Mouse (Mus musculus) R1 (cell line): ENCODE measurements around the gene Cd36.

Experiments
- DNase-seq: peaks from one replicate; pipeline ENCODE4 v3.0.0-alpha.2; 2018; ENCODE audit warnings: low read depth, low spot score

Gene Cd36

GRCm38 (mm10) chr5:17806774-17807377 lies 81.7 kb downstream of the Cd36 start:
- no peak for DNase-seq

- DNase-seq = peak; percentile 84
These were observed 112.0 kb downstream of the Cd36 start for GRCm38 (mm10) chr5:17776571-17776970.

- no peak for DNase-seq
These were observed 118.3 kb downstream of the Cd36 start for GRCm38 (mm10) chr5:17770328-17770727.

GRCm38 (mm10) chr5:17766006-17766677 lies 122.5 kb downstream of the Cd36 start:
- DNase-seq = peak; percentile 50

- no peak for DNase-seq
These were observed 135.1 kb downstream of the Cd36 start for GRCm38 (mm10) chr5:17753471-17754005.

GRCm38 (mm10) chr5:17748293-17748692 lies 140.3 kb downstream of the Cd36 start:
- peak; percentile 10 for DNase-seq

- peak; percentile 60 for DNase-seq
These were observed 141.5 kb downstream of the Cd36 start for GRCm38 (mm10) chr5:17747143-17747542.

DNA sequence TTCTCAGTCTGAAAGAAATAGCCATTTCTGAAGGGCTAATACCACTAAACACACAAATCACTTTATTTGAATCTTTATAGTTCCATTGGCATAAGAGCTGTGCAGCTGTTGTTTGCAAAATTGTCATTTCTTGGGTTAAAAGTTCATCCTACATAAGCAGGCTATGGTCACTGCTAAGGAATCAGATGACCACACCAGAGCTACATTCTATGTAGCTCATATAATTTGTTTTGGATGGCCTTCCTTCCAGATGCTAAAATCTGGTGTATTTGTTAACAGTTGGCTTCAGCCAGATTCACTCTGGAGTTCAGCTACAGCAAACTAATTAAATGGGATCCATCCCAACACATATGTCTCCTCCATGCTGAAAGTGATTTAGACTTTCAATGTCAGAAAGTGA lies 142.1 kb downstream of the Cd36 start:
- DNase-seq = no peak

DNA sequence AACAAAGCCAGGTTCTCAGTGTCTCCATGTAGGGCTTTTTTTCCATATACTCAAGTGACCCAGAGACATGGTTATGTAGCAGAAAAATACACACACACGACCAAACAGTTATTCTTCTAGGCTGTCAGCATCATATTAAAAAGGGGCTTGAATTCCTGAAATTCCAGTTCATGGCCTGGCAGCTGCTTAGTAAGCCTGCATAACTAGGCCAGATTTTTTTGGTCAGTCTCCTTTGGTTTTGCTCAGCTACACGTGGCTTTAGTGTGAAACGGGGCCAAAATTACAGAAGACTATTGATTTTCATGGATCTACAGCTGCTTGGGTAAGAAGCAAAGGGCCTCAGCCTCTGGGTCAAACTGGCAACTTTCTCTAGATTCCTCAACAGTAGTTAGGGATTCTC lies 148.8 kb downstream of the Cd36 start:
- DNase-seq = no peak
